Mouse (Mus musculus): Measurements from ENCODE around the gene Efcab2. TPM values are rescaled to one million over a fixed set of nuclear protein-coding genes. Genes with fewer than 3 reads are reported as not detected.
"Not testable (repeated sequence)": the region's sequence is repeated elsewhere in the genome, so short reads cannot be mapped to it uniquely, and the experiment has no call there.

Efcab2 gene
- polyA plus RNA-seq, 1 experiment, result 15.2 TPM

GRCm38 (mm10) chr1:178400652-178401051 lies 5.2 kb upstream of the Efcab2 start:
- Histone ChIP-seq H3K27ac (ENCODE audit: control insufficient read depth, insufficient read depth, low read depth, low read length) (no peak overlapping the region), H3K4me1 (ENCODE audit: control insufficient read depth, insufficient read depth, low read length) (no peaks in the 10 kb centered on the region), H3K36me3 (ENCODE audit: control insufficient read depth, insufficient read depth, low read length) (no peaks in the 10 kb centered on the region), H3K27me3 (ENCODE audit: control insufficient read depth, insufficient read depth, low read length) (no peaks in the 10 kb centered on the region), H3K4me3 (ENCODE audit: control insufficient read depth, low read depth, low read length) (no peak overlapping the region)
- TF ChIP-seq CTCF (IDR thresholded peaks at IDR 0.05; ENCODE audit: control insufficient read depth, insufficient read depth, insufficient replicate concordance, low read depth, low read length) (no peak), POLR2A (IDR thresholded peaks at IDR 0.05; ENCODE audit: control insufficient read depth, low read depth, low read length) (no peak)

- Histone ChIP-seq H3K27ac (ENCODE audit: control insufficient read depth, insufficient read depth, low read depth, low read length) (no peak overlapping the region), H3K4me3 (ENCODE audit: control insufficient read depth, low read depth, low read length) (no peak overlapping the region), H3K27me3 (ENCODE audit: control insufficient read depth, insufficient read depth, low read length) (no peaks in the 10 kb centered on the region), H3K4me1 (ENCODE audit: control insufficient read depth, insufficient read depth, low read length) (no peaks in the 10 kb centered on the region), H3K36me3 (ENCODE audit: control insufficient read depth, insufficient read depth, low read length) (no peaks in the 10 kb centered on the region)
- no peak for TF ChIP-seq CTCF (IDR thresholded peaks at IDR 0.05; ENCODE audit: control insufficient read depth, insufficient read depth, insufficient replicate concordance, low read depth, low read length)
- no peak for TF ChIP-seq POLR2A (IDR thresholded peaks at IDR 0.05; ENCODE audit: control insufficient read depth, low read depth, low read length)
Measured at GRCm38 (mm10) chr1:178401960-178402359, 3.9 kb upstream of the Efcab2 start.

GRCm38 (mm10) chr1:178405445-178405911 lies 407 bp upstream of the Efcab2 start:
- Histone ChIP-seq H3K4me3 (ENCODE audit: control insufficient read depth, low read depth, low read length) (peak overlapping the region; percentile 96), H3K36me3 (ENCODE audit: control insufficient read depth, insufficient read depth, low read length) (no peaks in the 10 kb centered on the region), H3K4me1 (ENCODE audit: control insufficient read depth, insufficient read depth, low read length) (no peaks in the 10 kb centered on the region), H3K27ac (ENCODE audit: control insufficient read depth, insufficient read depth, low read depth, low read length) (peak overlapping the region; percentile 98), H3K27me3 (ENCODE audit: control insufficient read depth, insufficient read depth, low read length) (no peaks in the 10 kb centered on the region)
- TF ChIP-seq CTCF (IDR thresholded peaks at IDR 0.05; ENCODE audit: control insufficient read depth, insufficient read depth, insufficient replicate concordance, low read depth, low read length) (no peak), POLR2A (IDR thresholded peaks at IDR 0.05; ENCODE audit: control insufficient read depth, low read depth, low read length) (peak; percentile 41)

GRCm38 (mm10) chr1:178406765-178407645 lies 1.1 kb downstream of the Efcab2 start:
- Histone ChIP-seq H3K36me3 (ENCODE audit: control insufficient read depth, insufficient read depth, low read length) (no peaks in the 10 kb centered on the region), H3K27me3 (ENCODE audit: control insufficient read depth, insufficient read depth, low read length) (no peaks in the 10 kb centered on the region), H3K4me3 (ENCODE audit: control insufficient read depth, low read depth, low read length) (peak overlapping the region; percentile 96), H3K4me1 (ENCODE audit: control insufficient read depth, insufficient read depth, low read length) (no peaks in the 10 kb centered on the region), H3K27ac (ENCODE audit: control insufficient read depth, insufficient read depth, low read depth, low read length) (peak overlapping the region; percentile 98)
- TF ChIP-seq CTCF (IDR thresholded peaks at IDR 0.05; ENCODE audit: control insufficient read depth, insufficient read depth, insufficient replicate concordance, low read depth, low read length), result no peak
- no peak for TF ChIP-seq POLR2A (IDR thresholded peaks at IDR 0.05; ENCODE audit: control insufficient read depth, low read depth, low read length)

- no peaks in the 10 kb centered on the region for H3K27me3 ChIP-seq (ENCODE audit: control insufficient read depth, insufficient read depth, low read length)
- H3K4me3 ChIP-seq (ENCODE audit: control insufficient read depth, low read depth, low read length), result no peak overlapping the region
- no peak overlapping the region for H3K27ac ChIP-seq (ENCODE audit: control insufficient read depth, insufficient read depth, low read depth, low read length)
- TF ChIP-seq CTCF (IDR thresholded peaks at IDR 0.05; ENCODE audit: control insufficient read depth, insufficient read depth, insufficient replicate concordance, low read depth, low read length) (no peak), POLR2A (IDR thresholded peaks at IDR 0.05; ENCODE audit: control insufficient read depth, low read depth, low read length) (no peak)
- no peaks in the 10 kb centered on the region for H3K36me3 ChIP-seq (ENCODE audit: control insufficient read depth, insufficient read depth, low read length)
- no peaks in the 10 kb centered on the region for H3K4me1 ChIP-seq (ENCODE audit: control insufficient read depth, insufficient read depth, low read length)
Measured at GRCm38 (mm10) chr1:178407651-178408050, 1.8 kb downstream of the Efcab2 start.

GRCm38 (mm10) chr1:178408901-178409361 lies 3.0 kb downstream of the Efcab2 start:
- Histone ChIP-seq H3K4me3 (ENCODE audit: control insufficient read depth, low read depth, low read length) (no peak overlapping the region), H3K27ac (ENCODE audit: control insufficient read depth, insufficient read depth, low read depth, low read length) (peak overlapping the region; percentile 2; the same call in 1 of the 2 replicates), H3K36me3 (ENCODE audit: control insufficient read depth, insufficient read depth, low read length) (no peaks in the 10 kb centered on the region), H3K27me3 (ENCODE audit: control insufficient read depth, insufficient read depth, low read length) (no peaks in the 10 kb centered on the region), H3K4me1 (ENCODE audit: control insufficient read depth, insufficient read depth, low read length) (no peaks in the 10 kb centered on the region)
- TF ChIP-seq CTCF (IDR thresholded peaks at IDR 0.05; ENCODE audit: control insufficient read depth, insufficient read depth, insufficient replicate concordance, low read depth, low read length) (no peak), POLR2A (IDR thresholded peaks at IDR 0.05; ENCODE audit: control insufficient read depth, low read depth, low read length) (no peak)

GRCm38 (mm10) chr1:178413367-178413766 lies 7.5 kb downstream of the Efcab2 start:
- H3K36me3 ChIP-seq (ENCODE audit: control insufficient read depth, insufficient read depth, low read length); H3K27ac ChIP-seq (ENCODE audit: control insufficient read depth, insufficient read depth, low read depth, low read length); H3K4me1 ChIP-seq (ENCODE audit: control insufficient read depth, insufficient read depth, low read length); H3K27me3 ChIP-seq (ENCODE audit: control insufficient read depth, insufficient read depth, low read length); H3K4me3 ChIP-seq (ENCODE audit: control insufficient read depth, low read depth, low read length): not testable (repeated sequence)
